Mouse (Mus musculus) liver, adult 2 months (tissue): ENCODE data around the gene Slc2a2. TPM values are rescaled to one million over a fixed set of nuclear protein-coding genes. Genes with fewer than 3 reads are reported as not detected.

Experiments
- DNase-seq: peaks from one replicate; pipeline ENCODE4 v3.0.0-alpha.2; 2011; ENCODE audit warnings: low read depth, low spot score; ENCODE audit errors: extremely low read depth
- H3K27ac ChIP-seq: fragments of 200-500 bp; replicated peaks from 2 replicates; pipeline ENCODE4 v1.5.1; 2012; ENCODE audit warnings: low read depth, mild to moderate bottlenecking, control low read depth, inconsistent platforms, low read length; ENCODE audit not compliant: insufficient read depth
- H3K27me3 ChIP-seq: fragments of 200-500 bp; 2 replicates; pipeline ENCODE4 v1.6.1; 2012; ENCODE audit warnings: mild to moderate bottlenecking, moderate library complexity, low read length, inconsistent platforms; ENCODE audit not compliant: control insufficient read depth, insufficient read depth
- H3K36me3 ChIP-seq: fragments of 200-500 bp; 2 replicates; pipeline ENCODE4 v1.6.1; 2012; ENCODE audit warnings: low read length, inconsistent platforms; ENCODE audit not compliant: control insufficient read depth, insufficient read depth
- H3K4me1 ChIP-seq: fragments of 200-500 bp; 2 replicates; pipeline ENCODE4 v1.6.1; 2011; ENCODE audit warnings: low read length; ENCODE audit not compliant: control insufficient read depth, insufficient read depth
- H3K4me3 ChIP-seq: fragments of 200-500 bp; 2 replicates; pipeline ENCODE4 v1.5.1; 2011; ENCODE audit warnings: low read depth, mild to moderate bottlenecking, control low read depth, low read length, moderate library complexity; ENCODE audit not compliant: insufficient read depth
- H3K79me2 ChIP-seq: fragments of 200-500 bp; 2 replicates; pipeline ENCODE4 v1.6.1; 2012; ENCODE audit warnings: inconsistent platforms, mild to moderate bottlenecking, low read length, moderate library complexity; ENCODE audit not compliant: control insufficient read depth, insufficient read depth
- H3K9ac ChIP-seq: fragments of 200-500 bp; 2 replicates; pipeline ENCODE4 v1.6.1; 2012; ENCODE audit warnings: low read depth, mild to moderate bottlenecking, control low read depth, inconsistent platforms, low read length
- CTCF ChIP-seq: fragments of 200-500 bp; IDR thresholded peaks from 2 replicates; pipeline ENCODE4 v1.5.1; 2011; ENCODE audit warnings: low read depth, low read length, control low read depth
- POLR2A ChIP-seq: fragments of 200-500 bp; IDR thresholded peaks from 2 replicates; pipeline ENCODE4 v1.6.1; 2011; ENCODE audit warnings: low read length, control low read depth; ENCODE audit not compliant: insufficient read depth; ENCODE audit errors: extremely low read depth
- WGBS: fragments of 180-500 bp; shearing (Covaris S2); methylation state at CpG from one replicate; pipeline ENCODE4 v1.1.7; 2018; 5-methylcytosine and 5-hydroxymethylcytosine counted together
- polyA plus RNA-seq: library from polyadenylated mRNA; depleted of rRNA; stranded (reverse); fragments of >200 nt; gene quantifications from 2 replicates; pipeline ENCODE4 v1.2.3, GENCODE M21; 2012
- total RNA-seq: library from RNA; depleted of rRNA; stranded (reverse); fragments of >200 nt; gene quantifications from 2 replicates; pipeline ENCODE4 v1.2.3, GENCODE M21; 2014

The Slc2a2 gene
- total and polyA plus RNA-seq, 2 experiments: 208 to 337 TPM

- peaks cover 48% of the 10 kb centered on the region for H3K36me3 ChIP-seq
- H3K27ac ChIP-seq: peak overlapping the region; percentile 95
- no peak overlapping the region for H3K4me3 ChIP-seq
- TF ChIP-seq POLR2A (no peak), CTCF (no peak)
- no peaks in the 10 kb centered on the region for H3K79me2 ChIP-seq
- 19% methylated on average over 5 of the region's 5 CpGs for WGBS
- peaks cover 46% of the 10 kb centered on the region for H3K4me1 ChIP-seq
- no peak overlapping the region for H3K9ac ChIP-seq
- peak; percentile 77 for DNase-seq
- H3K27me3 ChIP-seq: no peaks in the 10 kb centered on the region
Measured at GRCm38 (mm10) chr3:28721218-28721617, 23.5 kb downstream of the Slc2a2 start.

DNA sequence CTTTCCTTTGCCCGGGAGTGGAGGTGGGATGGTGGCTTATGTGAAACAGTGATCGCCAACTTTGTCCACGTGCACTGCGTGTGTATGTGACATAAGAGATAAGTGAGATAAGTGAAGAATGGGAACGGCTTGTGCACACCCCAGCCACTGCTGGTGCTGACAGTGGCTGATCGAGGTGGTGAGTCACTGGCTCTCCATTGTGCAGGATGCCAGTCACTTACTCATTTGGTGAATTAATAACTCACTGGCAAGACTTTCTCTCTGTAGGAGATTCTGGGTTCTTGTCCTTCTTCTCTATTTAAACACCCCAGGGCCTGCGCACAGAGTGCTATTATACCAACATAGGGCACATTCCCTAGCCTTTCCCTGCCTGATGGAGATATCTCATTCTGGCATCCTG lies 24.1 kb downstream of the Slc2a2 start:
- H3K9ac ChIP-seq: peak overlapping the region; percentile 9
- peaks cover 51% of the 10 kb centered on the region for H3K36me3 ChIP-seq
- no peaks in the 10 kb centered on the region for H3K27me3 ChIP-seq
- peak overlapping the region; percentile 95 for H3K27ac ChIP-seq
- H3K4me3 ChIP-seq: no peak overlapping the region
- no peak for TF ChIP-seq POLR2A
- no peak for TF ChIP-seq CTCF
- H3K79me2 ChIP-seq: no peaks in the 10 kb centered on the region
- WGBS: 17% methylated on average over 7 of the region's 7 CpGs
- peaks cover 44% of the 10 kb centered on the region for H3K4me1 ChIP-seq
- DNase-seq: peak; percentile 99

DNA sequence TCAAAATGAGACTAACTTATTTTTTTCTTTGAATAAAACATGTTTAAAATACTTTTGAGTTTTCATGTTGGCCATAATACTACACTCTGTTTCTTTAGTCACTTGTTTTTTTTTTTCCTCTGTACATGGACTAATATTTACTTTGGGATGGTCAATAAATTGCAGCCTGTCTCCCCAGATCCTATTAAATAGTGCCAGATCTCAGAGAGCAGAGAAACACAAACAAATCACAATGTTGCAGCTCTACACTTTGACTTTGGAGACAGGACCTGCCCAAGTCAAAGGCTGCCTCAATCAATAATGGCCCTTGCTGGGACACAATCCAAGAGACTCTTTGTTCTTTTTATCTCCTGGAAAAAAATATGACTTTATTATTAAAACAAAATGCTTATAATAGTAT lies 24.8 kb downstream of the Slc2a2 start:
- Histone ChIP-seq H3K27me3 (no peaks in the 10 kb centered on the region), H3K9ac (no peak overlapping the region), H3K36me3 (peaks cover 51% of the 10 kb centered on the region), H3K4me1 (peaks cover 42% of the 10 kb centered on the region), H3K27ac (no peak overlapping the region), H3K79me2 (no peaks in the 10 kb centered on the region), H3K4me3 (no peak overlapping the region)
- peak; percentile 99 for DNase-seq
- TF ChIP-seq CTCF (no peak), POLR2A (no peak)

DNA sequence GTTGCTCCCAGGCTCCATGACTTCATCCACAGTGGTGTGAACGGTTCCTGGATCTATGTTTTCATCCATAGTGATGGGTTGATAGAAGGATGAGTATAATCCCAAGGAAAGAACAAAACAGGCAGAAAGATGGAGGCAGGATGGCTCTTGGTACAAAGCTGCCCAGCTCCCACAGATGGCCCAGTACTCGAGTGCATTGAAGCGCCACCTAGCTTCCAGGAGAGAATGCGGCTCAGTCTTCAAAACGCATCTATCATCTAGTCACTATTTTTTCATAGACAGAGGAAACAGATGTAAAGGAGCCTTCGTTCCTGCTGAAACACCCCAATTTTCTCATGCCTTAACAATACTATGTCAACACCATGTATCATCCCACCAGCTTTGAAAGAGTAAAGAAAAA lies 25.8 kb downstream of the Slc2a2 start:
- Histone ChIP-seq H3K9ac (no peak overlapping the region), H3K4me1 (peaks cover 34% of the 10 kb centered on the region), H3K27ac (peak overlapping the region; percentile 74), H3K36me3 (peaks cover 49% of the 10 kb centered on the region), H3K79me2 (no peaks in the 10 kb centered on the region), H3K4me3 (no peak overlapping the region), H3K27me3 (no peaks in the 10 kb centered on the region)
- 67% methylated on average over 6 of the region's 6 CpGs for WGBS
- DNase-seq: peak; percentile 32
- no peak for TF ChIP-seq POLR2A
- TF ChIP-seq CTCF: peak; percentile 41

GRCm38 (mm10) chr3:28725203-28725602 lies 27.5 kb downstream of the Slc2a2 start:
- Histone ChIP-seq H3K4me1 (peaks cover 26% of the 10 kb centered on the region), H3K4me3 (no peak overlapping the region), H3K27ac (peak overlapping the region; percentile 88), H3K9ac (peak overlapping the region; percentile 24; the same call in 1 of the 2 replicates), H3K79me2 (no peaks in the 10 kb centered on the region), H3K27me3 (no peaks in the 10 kb centered on the region), H3K36me3 (peaks cover 39% of the 10 kb centered on the region)
- TF ChIP-seq POLR2A (no peak), CTCF (no peak)
- peak; percentile 98 for DNase-seq
- 35% methylated on average over 13 of the region's 13 CpGs for WGBS

- WGBS: 95% methylated on average over 7 of the region's 7 CpGs
- TF ChIP-seq CTCF: no peak
- TF ChIP-seq POLR2A: no peak
- Histone ChIP-seq H3K4me1 (peaks cover 22% of the 10 kb centered on the region), H3K27me3 (no peaks in the 10 kb centered on the region), H3K4me3 (no peak overlapping the region), H3K27ac (peak overlapping the region; percentile 83), H3K79me2 (no peaks in the 10 kb centered on the region), H3K36me3 (peaks cover 36% of the 10 kb centered on the region), H3K9ac (no peak overlapping the region)
- no peak for DNase-seq
Measured at GRCm38 (mm10) chr3:28726356-28726755, 28.7 kb downstream of the Slc2a2 start.
